Mouse (Mus musculus) heart, postnatal 10 days (tissue): ENCODE results near the gene Plxnc1. TPM values are rescaled to one million over a fixed set of nuclear protein-coding genes. Genes with fewer than 3 reads are reported as not detected.

Experiments used
- DNase-seq, 2 experiments: peaks; one replicate each; pipeline ENCODE4 v3.0.0; 2021
- intact Hi-C: fragments of 180-260 bp; cut with DNase I; formaldehyde crosslinking; loops from one replicate; pipeline ENCODE4 v1.15.1; 2025
- total RNA-seq, 2 experiments: library from RNA; stranded (reverse); gene quantifications; 2 replicates each; pipeline ENCODE4 v1.2.3; 2021

Plxnc1 gene
- total RNA-seq, 2 experiments from 2014 or later: 5.2 to 5.6 TPM

- intact Hi-C loops: no loop called here
- DNase-seq: no peak
Observed at GRCm38 (mm10) chr10:94922848-94923247, 21.8 kb downstream of the Plxnc1 start.

GRCm38 (mm10) chr10:94921751-94922150 is 22.9 kb downstream of the Plxnc1 start:
- intact Hi-C loops: no loop called here
- no peak for DNase-seq

GRCm38 (mm10) chr10:94920526-94920925 is 24.1 kb downstream of the Plxnc1 start:
- no peak for DNase-seq
- intact Hi-C loops: no loop called here

- intact Hi-C loops: no loop called here
Observed at GRCm38 (mm10) chr10:94919960-94920359, 24.7 kb downstream of the Plxnc1 start.

GRCm38 (mm10) chr10:94919552-94919951 is 25.1 kb downstream of the Plxnc1 start:
- intact Hi-C loops: no loop called here
- peak; percentile 43 to 63 for DNase-seq

More at GRCm38 (mm10) chr10:94919960-94920359, 24.7 kb downstream of the Plxnc1 start:
- no peak for DNase-seq

- no peak for DNase-seq
- intact Hi-C loops: no loop called here
Observed at GRCm38 (mm10) chr10:94918618-94919017, 26.0 kb downstream of the Plxnc1 start.

- intact Hi-C loops: no loop called here
- no peak for DNase-seq
Observed at GRCm38 (mm10) chr10:94917990-94918389, 26.6 kb downstream of the Plxnc1 start.

- intact Hi-C loops: no loop called here
Observed at GRCm38 (mm10) chr10:94917354-94917753, 27.3 kb downstream of the Plxnc1 start.

GRCm38 (mm10) chr10:94916610-94917009 is 28.0 kb downstream of the Plxnc1 start:
- intact Hi-C loops: no loop called here
- DNase-seq: no peak

More at GRCm38 (mm10) chr10:94917354-94917753, 27.3 kb downstream of the Plxnc1 start:
- no peak for DNase-seq

- intact Hi-C loops: no loop called here
Observed at GRCm38 (mm10) chr10:94915746-94916145, 28.9 kb downstream of the Plxnc1 start.

GRCm38 (mm10) chr10:94914081-94914480 is 30.6 kb downstream of the Plxnc1 start:
- DNase-seq: no peak
- intact Hi-C loops: no loop called here

More at GRCm38 (mm10) chr10:94915746-94916145, 28.9 kb downstream of the Plxnc1 start:
- DNase-seq: no peak

- no peak for DNase-seq
- intact Hi-C loops: no loop called here
Observed at GRCm38 (mm10) chr10:94913336-94913739, 31.3 kb downstream of the Plxnc1 start.

- DNase-seq: no peak
- intact Hi-C loops: no loop called here
Observed at GRCm38 (mm10) chr10:94912551-94912950, 32.1 kb downstream of the Plxnc1 start.

- no peak for DNase-seq
- intact Hi-C loops: no loop called here
Observed at GRCm38 (mm10) chr10:94911102-94911501, 33.5 kb downstream of the Plxnc1 start.

- intact Hi-C loops: no loop called here
Observed at GRCm38 (mm10) chr10:94910570-94910969, 34.1 kb downstream of the Plxnc1 start.

GRCm38 (mm10) chr10:94909789-94910188 is 34.8 kb downstream of the Plxnc1 start:
- DNase-seq: no peak
- intact Hi-C loops: no loop called here

More at GRCm38 (mm10) chr10:94910570-94910969, 34.1 kb downstream of the Plxnc1 start:
- DNase-seq: no peak

- intact Hi-C loops: no loop called here
- DNase-seq: no peak
Observed at GRCm38 (mm10) chr10:94908976-94909717, 35.5 kb downstream of the Plxnc1 start.

GRCm38 (mm10) chr10:94905689-94906473 is 38.8 kb downstream of the Plxnc1 start:
- DNase-seq: peak in 1 of 2 experiments; percentile 19
- intact Hi-C loops: no loop called here

GRCm38 (mm10) chr10:94905219-94905618 is 39.4 kb downstream of the Plxnc1 start:
- no peak for DNase-seq
- intact Hi-C loops: no loop called here

- no peak for DNase-seq
- intact Hi-C loops: no loop called here
Observed at GRCm38 (mm10) chr10:94896950-94897349, 47.7 kb downstream of the Plxnc1 start.

- intact Hi-C loops: no loop called here
- no peak for DNase-seq
Observed at GRCm38 (mm10) chr10:94896311-94896710, 48.3 kb downstream of the Plxnc1 start.

- DNase-seq: no peak
- intact Hi-C loops: no loop called here
Observed at GRCm38 (mm10) chr10:94895876-94896275, 48.8 kb downstream of the Plxnc1 start.
